Mouse (Mus musculus) MEL (cell line): ENCODE data around the gene Fam169b. TPM values are rescaled to one million over a fixed set of nuclear protein-coding genes. Genes with fewer than 3 reads are reported as not detected.
"Not testable (repeated sequence)": the region's sequence is repeated elsewhere in the genome, so short reads cannot be mapped to it uniquely, and the experiment has no call there.

Experiments used
- DNase-seq: peaks from one replicate; pipeline ENCODE4 v3.0.0; 2011; ENCODE audit warnings: low read depth, low spot score
- H3K27ac ChIP-seq: 2 replicates; pipeline ENCODE4 v1.5.1; 2012; ENCODE audit warnings: low read depth, mild to moderate bottlenecking, control low read depth, low read length, moderate library complexity; ENCODE audit not compliant: control insufficient read depth
- H3K27me3 ChIP-seq, 2 experiments: fragments of 150-350 bp in 1 of 2; sonication (generic) in 1 of 2; 2 replicates each; pipeline ENCODE4 v1.6.1; 2012; ENCODE audit warnings: low read length in 2 of 2, mild to moderate bottlenecking in 2 of 2, improper control_type of control experiment in 1 of 2, moderate library complexity in 1 of 2; ENCODE audit not compliant: insufficient read depth in 2 of 2, control insufficient read depth in 1 of 2
- H3K36me3 ChIP-seq, 2 experiments: 2 replicates each; pipeline ENCODE4 v1.6.1; 2012 to 2014; ENCODE audit warnings: low read length in 2 of 2, improper control_type of control experiment in 1 of 2, inconsistent platforms in 1 of 2, mild to moderate bottlenecking in 1 of 2; ENCODE audit not compliant: insufficient read depth in 2 of 2, control insufficient read depth in 1 of 2
- H3K4me1 ChIP-seq, 2 experiments: fragments of 150-350 bp in 1 of 2; sonication (generic) in 1 of 2; 2 replicates each; pipeline ENCODE4 v1.6.1; 2012; ENCODE audit warnings: low read length in 2 of 2, improper control_type of control experiment in 1 of 2, mild to moderate bottlenecking in 1 of 2; ENCODE audit not compliant: insufficient read depth in 2 of 2, control insufficient read depth in 1 of 2
- H3K4me3 ChIP-seq, 2 experiments: fragments of 150-350 bp in 1 of 2; sonication (generic) in 1 of 2; 2 replicates each; pipeline ENCODE4 v1.5.1; 2012; ENCODE audit warnings: low read depth in 2 of 2, low read length in 2 of 2, mild to moderate bottlenecking in 2 of 2, moderate library complexity in 2 of 2, control low read depth in 1 of 2, improper control_type of control experiment in 1 of 2; ENCODE audit not compliant: control insufficient read depth in 1 of 2, insufficient read depth in 1 of 2
- H3K79me2 ChIP-seq: 2 replicates; pipeline ENCODE4 v1.6.1; 2012; ENCODE audit warnings: mild to moderate bottlenecking, low read length, moderate library complexity; ENCODE audit not compliant: control insufficient read depth, poor library complexity, insufficient read depth
- H3K9ac ChIP-seq: 2 replicates; pipeline ENCODE4 v1.6.1; 2012; ENCODE audit warnings: low read depth, mild to moderate bottlenecking, control low read depth, low read length, moderate library complexity; ENCODE audit not compliant: control insufficient read depth, poor library complexity, severe bottlenecking
- H3K9me3 ChIP-seq: fragments of 150-350 bp; sonication (generic); replicated peaks from 2 replicates; pipeline ENCODE4 v1.6.1; 2012; ENCODE audit warnings: mild to moderate bottlenecking, low read length, improper control_type of control experiment, moderate library complexity; ENCODE audit not compliant: insufficient read depth
- BHLHE40 ChIP-seq: IDR thresholded peaks from 2 replicates; pipeline ENCODE4 v1.6.1; 2012; ENCODE audit warnings: low read depth, mild to moderate bottlenecking, inconsistent platforms, low read length, improper control_type of control experiment, borderline replicate concordance
- E2F4 ChIP-seq: IDR thresholded peaks from 2 replicates; pipeline ENCODE4 v1.6.1; 2011; ENCODE audit warnings: low read depth, low read length, improper control_type of control experiment, borderline replicate concordance
- ELF1 ChIP-seq: IDR thresholded peaks from 2 replicates; pipeline ENCODE4 v1.6.1; 2014; ENCODE audit warnings: low read depth, mild to moderate bottlenecking, inconsistent platforms, low read length, improper control_type of control experiment, moderate library complexity
- EP300 ChIP-seq, 2 experiments: IDR thresholded peaks; 2 replicates each; pipeline ENCODE4 v1.6.1; 2011; ENCODE audit warnings: improper control_type of control experiment in 2 of 2, low read length in 2 of 2, low read depth in 1 of 2, mild to moderate bottlenecking in 1 of 2
- ETS1 ChIP-seq: IDR thresholded peaks from 2 replicates; pipeline ENCODE4 v1.6.1; 2012; ENCODE audit warnings: low read depth, mild to moderate bottlenecking, inconsistent platforms, low read length, improper control_type of control experiment, moderate library complexity
- HCFC1 ChIP-seq: IDR thresholded peaks from 2 replicates; pipeline ENCODE4 v1.6.1; 2012; ENCODE audit warnings: low read depth, mild to moderate bottlenecking, inconsistent platforms, low read length, improper control_type of control experiment, moderate library complexity
- MAX ChIP-seq: IDR thresholded peaks from 2 replicates; pipeline ENCODE4 v1.6.1; 2011; ENCODE audit warnings: low read length, improper control_type of control experiment
- MAZ ChIP-seq: IDR thresholded peaks from 2 replicates; pipeline ENCODE4 v1.6.1; 2012; ENCODE audit warnings: low read depth, mild to moderate bottlenecking, inconsistent platforms, low read length, improper control_type of control experiment
- MEF2A ChIP-seq: IDR thresholded peaks from 2 replicates; pipeline ENCODE4 v1.6.1; 2014; ENCODE audit warnings: low read depth, mild to moderate bottlenecking, inconsistent platforms, low read length, improper control_type of control experiment; ENCODE audit not compliant: poor library complexity, insufficient replicate concordance, severe bottlenecking; ENCODE audit errors: extremely low read depth
- MYB ChIP-seq: IDR thresholded peaks from 2 replicates; pipeline ENCODE4 v1.6.1; 2011; ENCODE audit warnings: mild to moderate bottlenecking, low read depth, low read length, improper control_type of control experiment
- NELFE ChIP-seq: IDR thresholded peaks from 2 replicates; pipeline ENCODE4 v1.6.1; 2011; ENCODE audit warnings: low read depth, low read length, improper control_type of control experiment
- NRF1 ChIP-seq: IDR thresholded peaks from 2 replicates; pipeline ENCODE4 v1.6.1; 2014; ENCODE audit warnings: low read depth, mild to moderate bottlenecking, inconsistent platforms, low read length, improper control_type of control experiment, moderate library complexity; ENCODE audit not compliant: poor library complexity, insufficient read depth, severe bottlenecking
- POLR2AphosphoS2 ChIP-seq: IDR thresholded peaks from 2 replicates; pipeline ENCODE4 v1.6.1; 2011; ENCODE audit warnings: low read length, improper control_type of control experiment
- RCOR1 ChIP-seq: IDR thresholded peaks from 2 replicates; pipeline ENCODE4 v1.6.1; 2012; ENCODE audit warnings: low read depth, mild to moderate bottlenecking, inconsistent platforms, low read length, improper control_type of control experiment
- SMC3 ChIP-seq: IDR thresholded peaks from 2 replicates; pipeline ENCODE4 v1.6.1; 2011; ENCODE audit warnings: low read depth, low read length, improper control_type of control experiment
- TBP ChIP-seq: IDR thresholded peaks from 2 replicates; pipeline ENCODE4 v1.8.0; 2011; ENCODE audit warnings: low read depth, low read length, improper control_type of control experiment
- TCF12 ChIP-seq: IDR thresholded peaks from 2 replicates; pipeline ENCODE4 v1.6.1; 2014; ENCODE audit warnings: low read depth, mild to moderate bottlenecking, inconsistent platforms, low read length, improper control_type of control experiment, moderate library complexity
- USF1 ChIP-seq: IDR thresholded peaks from 2 replicates; pipeline ENCODE4 v1.6.1; 2014; ENCODE audit warnings: low read depth, mild to moderate bottlenecking, inconsistent platforms, low read length, improper control_type of control experiment, moderate library complexity
- USF2 ChIP-seq, 2 experiments: IDR thresholded peaks; 2 replicates each; pipeline ENCODE4 v1.6.1; 2011 to 2012; ENCODE audit warnings: improper control_type of control experiment in 2 of 2, low read length in 2 of 2, borderline replicate concordance in 1 of 2, inconsistent platforms in 1 of 2, low read depth in 1 of 2, mild to moderate bottlenecking in 1 of 2; ENCODE audit not compliant: insufficient read depth in 1 of 2
- ZC3H11A ChIP-seq: IDR thresholded peaks from 2 replicates; pipeline ENCODE4 v1.6.1; 2012; ENCODE audit warnings: low read depth, mild to moderate bottlenecking, inconsistent platforms, low read length, improper control_type of control experiment
- ZKSCAN1 ChIP-seq: IDR thresholded peaks from 2 replicates; pipeline ENCODE4 v1.6.1; 2012; ENCODE audit warnings: low read depth, mild to moderate bottlenecking, inconsistent platforms, low read length, improper control_type of control experiment, moderate library complexity
- ZNF384 ChIP-seq: IDR thresholded peaks from 2 replicates; pipeline ENCODE4 v1.6.1; 2012; ENCODE audit warnings: low read depth, mild to moderate bottlenecking, inconsistent platforms, low read length, improper control_type of control experiment
- polyA plus RNA-seq, 2 experiments: library from polyadenylated mRNA; stranded (reverse) in 1 of 2; unstranded in 1 of 2; fragments of >175 nt in 1 of 2; fragments of >200 nt in 1 of 2; gene quantifications; 2 replicates each; pipeline versions ENCODE4 v1.2.1 to v1.2.4; 2012; ENCODE audit warnings: low replicate concordance in 2 of 2, low read depth in 1 of 2; ENCODE audit not compliant: insufficient read length in 2 of 2, insufficient read depth in 1 of 2, missing spikeins in 1 of 2
- total RNA-seq: library from RNA; depleted of rRNA; stranded (reverse); fragments of 300-350 nt; gene quantifications from 2 replicates; pipeline ENCODE4 v1.2.3, GENCODE M21; 2012

The Fam169b gene
- total and polyA plus RNA-seq, 3 experiments, result not detected

DNA sequence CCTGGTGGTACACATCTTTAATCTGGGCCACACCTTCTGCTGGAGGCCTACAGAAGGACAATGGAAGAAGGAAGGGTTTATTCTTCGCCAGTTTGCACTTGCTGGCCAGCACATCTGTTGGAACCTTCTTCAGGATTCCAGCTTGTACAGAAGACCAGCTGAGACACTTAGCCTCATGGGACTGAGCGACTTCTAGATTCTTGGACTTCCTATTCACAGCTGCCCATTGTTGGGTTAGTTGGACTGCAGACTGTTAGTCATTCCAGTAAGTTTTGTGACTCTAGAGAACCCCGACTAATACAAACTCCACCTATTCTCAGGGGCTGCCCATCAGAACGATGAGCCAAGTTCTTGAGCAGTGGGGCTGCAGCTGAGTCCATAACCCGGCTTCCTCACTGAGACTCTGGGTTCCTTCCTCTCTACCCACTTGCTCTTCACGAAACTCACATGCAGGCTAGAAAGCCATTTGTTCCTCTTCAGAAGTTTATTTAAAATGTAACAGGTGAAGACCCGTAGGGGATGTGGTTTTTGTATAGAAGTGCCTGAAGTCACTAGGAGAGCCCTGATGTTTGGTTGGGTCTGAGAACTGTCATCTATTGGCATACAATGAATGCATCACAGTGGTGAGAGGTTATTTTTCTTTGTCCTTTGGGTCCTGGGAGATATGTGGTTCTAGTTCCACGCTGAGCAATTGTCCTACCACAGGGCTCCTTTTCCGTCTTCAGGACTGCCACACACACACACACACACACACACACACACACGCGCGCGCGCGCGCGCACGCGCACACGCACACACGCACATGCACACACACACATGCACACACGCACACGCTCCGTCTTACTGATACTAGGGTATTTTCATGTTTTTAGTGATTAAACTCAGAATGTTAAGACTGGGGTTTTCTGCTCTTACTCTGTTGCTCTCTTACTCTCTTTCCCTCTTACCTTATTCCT lies 13.2 kb downstream of the Fam169b start:
- Histone ChIP-seq H3K9me3 (no peaks in the 10 kb centered on the region), H3K36me3 (no peaks in the 10 kb centered on the region), H3K4me3 (no peak overlapping the region), H3K4me1 (no peaks in the 10 kb centered on the region), H3K9ac (no peak overlapping the region), H3K27me3 (no peaks in the 10 kb centered on the region; a peak in 1 of 4 replicates), H3K79me2 (no peaks in the 10 kb centered on the region), H3K27ac (no peak overlapping the region)
- DNase-seq, result no peak
- TF ChIP-seq MAX (no peak), TBP (no peak), MYB (no peak), MEF2A (no peak), ZKSCAN1 (no peak), USF1 (no peak), NRF1 (no peak), NELFE (no peak), ZNF384 (no peak), MAZ (no peak), HCFC1 (no peak), TCF12 (no peak), ETS1 (no peak), ZC3H11A (no peak), BHLHE40 (no peak), POLR2AphosphoS2 (no peak)

DNA sequence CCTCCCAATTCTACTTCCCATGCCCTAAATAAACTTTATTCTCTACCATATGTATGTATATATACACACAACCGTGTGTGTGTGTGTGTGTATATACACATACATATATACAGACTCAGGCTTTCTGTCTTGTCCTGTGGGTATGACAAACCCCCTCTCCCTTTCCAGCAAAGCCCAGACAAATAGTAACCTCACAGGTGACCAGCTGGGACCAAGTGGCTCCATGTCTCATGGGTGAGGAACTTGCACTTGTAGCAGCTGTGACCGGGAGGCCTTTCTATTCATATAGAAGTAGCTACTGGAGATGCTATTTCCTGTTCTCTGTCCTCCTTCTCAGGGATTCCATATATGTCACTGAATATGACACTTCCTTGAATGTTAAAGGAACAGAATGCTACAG lies 13.9 kb downstream of the Fam169b start:
- no peaks in the 10 kb centered on the region for H3K9me3 ChIP-seq
- no peak overlapping the region for H3K27ac ChIP-seq
- H3K79me2 ChIP-seq, result no peaks in the 10 kb centered on the region
- TF ChIP-seq USF2 (IDR thresholded peaks at IDR 0.05; ENCODE audit: borderline replicate concordance in 1 of 2, insufficient read depth in 1 of 2, low read depth in 1 of 2, low read length in 2 of 2) (no peak), SMC3 (no peak), RCOR1 (no peak), USF1 (no peak), E2F4 (no peak), EP300 (IDR thresholded peaks at IDR 0.05; ENCODE audit: low read depth in 1 of 2, low read length in 2 of 2) (no peak), ELF1 (no peak)
- H3K36me3 ChIP-seq, result no peaks in the 10 kb centered on the region
- DNase-seq, result no peak
- no peaks in the 10 kb centered on the region for H3K4me1 ChIP-seq
- H3K4me3 ChIP-seq, result no peak overlapping the region
- H3K27me3 ChIP-seq, result no peaks in the 10 kb centered on the region; a peak in 1 of 4 replicates
- H3K9ac ChIP-seq, result no peak overlapping the region

GRCm38 (mm10) chr7:68288000-68288399 lies 14.4 kb downstream of the Fam169b start:
- not testable (repeated sequence) for H3K27ac ChIP-seq, H3K79me2 ChIP-seq, H3K9me3 ChIP-seq, H3K4me1 ChIP-seq, H3K27me3 ChIP-seq, DNase-seq, H3K9ac ChIP-seq, H3K4me3 ChIP-seq, H3K36me3 ChIP-seq
